Mouse (Mus musculus): Measurements from ENCODE around the gene Trhr2. TPM values are rescaled to one million over a fixed set of nuclear protein-coding genes. Genes with fewer than 3 reads are reported as not detected.
A peak's percentile ranks its signal among the peaks of the same experiment; 100 is the strongest.

The Trhr2 gene
- polyA plus RNA-seq, 1 experiment from 2014 or later, result not detected

DNA sequence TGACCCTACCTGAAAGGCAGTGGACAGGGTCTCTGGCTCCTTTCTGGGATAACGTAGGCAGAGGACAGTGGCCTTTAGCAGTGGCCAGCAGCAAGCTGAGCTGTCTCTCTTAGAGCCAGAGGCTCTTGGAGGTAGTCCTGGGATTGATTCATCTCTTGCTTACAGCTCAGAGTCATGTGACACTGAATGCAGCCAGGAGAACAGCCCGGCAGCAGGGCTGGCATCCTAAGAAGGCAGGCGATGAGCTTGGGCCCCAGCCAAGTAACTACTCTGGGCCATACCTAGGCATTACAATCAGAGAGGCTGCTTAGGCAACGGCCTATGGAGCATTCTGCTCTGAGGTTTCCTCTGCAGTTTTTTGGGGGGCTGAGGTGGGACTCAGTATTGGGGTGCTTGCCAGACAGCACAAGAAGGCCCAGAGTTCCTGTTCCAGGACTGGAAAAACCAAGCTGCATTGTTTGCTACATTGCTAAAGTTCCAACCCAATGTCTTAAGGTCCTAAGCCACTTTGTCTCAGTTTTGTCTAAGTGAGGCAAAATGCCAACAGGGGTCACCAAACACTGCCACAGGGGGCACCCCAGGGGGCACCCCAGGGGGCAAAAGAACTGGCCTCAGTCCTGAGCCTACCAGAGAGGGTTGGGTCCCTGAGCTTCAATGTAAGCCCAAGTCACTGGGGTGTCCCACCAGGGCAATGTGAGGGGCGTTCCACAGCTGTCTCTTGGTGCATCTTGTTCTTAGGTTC lies 12.6 kb downstream of the Trhr2 start:
- WGBS, result 50% methylated on average over 5 of the region's 5 CpGs
- Histone ChIP-seq H3K4me3 (ENCODE audit: low read depth, low read length) (no peak overlapping the region), H3K9ac (ENCODE audit: low read depth, low read length) (no peak overlapping the region), H3K27me3 (replicated peaks; ENCODE audit: control insufficient read depth, insufficient read depth, low read length) (no peaks in the 10 kb centered on the region), H3K4me1 (replicated peaks; ENCODE audit: control insufficient read depth, insufficient read depth, low read length) (peaks cover 4% of the 10 kb centered on the region; the same call in 1 of the 2 replicates), H3K9me3 (ENCODE audit: control insufficient read depth) (no peaks in the 10 kb centered on the region), H3K27ac (ENCODE audit: low read depth, low read length) (no peak overlapping the region), H3K36me3 (ENCODE audit: control insufficient read depth, insufficient read depth) (no peaks in the 10 kb centered on the region), H3K4me2 (replicated peaks; ENCODE audit: low read depth) (no peak overlapping the region)
- ATAC-seq, result no peak
- TF ChIP-seq CTCF (IDR thresholded peaks at IDR 0.05; ENCODE audit: low read depth), result no peak

DNA sequence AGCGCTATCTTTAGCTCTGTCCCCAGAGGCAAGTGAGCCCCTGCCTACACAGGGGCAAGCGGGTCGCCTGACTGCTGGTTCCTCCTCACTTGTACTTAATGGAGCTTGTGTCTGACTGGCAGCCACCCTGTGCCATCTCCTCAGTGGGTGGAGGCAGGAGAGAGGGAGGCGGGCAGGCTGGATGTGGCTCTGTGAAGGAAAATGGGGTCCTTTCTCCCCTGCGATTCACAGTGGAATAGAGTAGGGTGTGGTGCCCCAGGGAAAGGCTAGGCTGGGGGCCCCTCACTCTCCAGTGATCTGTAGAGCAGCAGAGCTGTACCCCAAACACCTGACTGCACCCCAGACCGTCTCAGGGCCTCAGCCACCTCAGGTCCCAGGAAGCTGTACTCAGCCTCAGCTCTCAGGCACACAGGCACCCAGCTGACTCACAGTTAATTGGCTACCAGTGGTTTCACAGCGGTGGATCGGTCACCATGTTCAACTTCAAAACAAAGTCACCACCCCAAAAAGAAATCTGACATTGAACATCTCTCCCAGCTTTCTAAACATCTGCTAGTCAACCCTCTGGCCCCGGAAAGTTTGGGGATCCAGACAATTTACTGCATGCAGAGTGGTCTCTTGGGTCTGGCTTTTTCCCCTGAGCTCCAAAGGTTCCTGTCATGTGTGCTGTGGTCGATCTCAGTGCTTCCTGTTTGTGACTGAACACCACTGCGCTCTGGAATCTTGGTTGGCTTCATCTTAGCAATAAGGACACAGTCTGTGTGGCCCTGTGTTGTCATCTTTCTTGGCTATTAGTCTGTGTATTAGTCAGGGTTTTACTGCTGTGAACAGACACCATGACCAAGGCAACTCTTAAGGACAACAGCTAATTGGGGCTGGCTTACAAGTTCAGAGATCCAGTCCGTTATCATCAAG lies 15.1 kb downstream of the Trhr2 start:
- no peaks in the 10 kb centered on the region for H3K27me3 ChIP-seq (replicated peaks; ENCODE audit: control insufficient read depth, insufficient read depth, low read length)
- H3K27ac ChIP-seq (ENCODE audit: low read depth, low read length), result no peak overlapping the region
- no peak overlapping the region for H3K9ac ChIP-seq (ENCODE audit: low read depth, low read length)
- no peak for ATAC-seq
- H3K4me2 ChIP-seq (replicated peaks; ENCODE audit: low read depth), result no peak overlapping the region; the same call in 1 of the 2 replicates
- WGBS, result 65% methylated on average over 12 of the region's 12 CpGs
- no peaks in the 10 kb centered on the region for H3K36me3 ChIP-seq (ENCODE audit: control insufficient read depth, insufficient read depth)
- peaks cover 4% of the 10 kb centered on the region; the same call in 1 of the 2 replicates for H3K4me1 ChIP-seq (replicated peaks; ENCODE audit: control insufficient read depth, insufficient read depth, low read length)
- no peak overlapping the region for H3K4me3 ChIP-seq (ENCODE audit: low read depth, low read length)
- H3K9me3 ChIP-seq (ENCODE audit: control insufficient read depth), result no peaks in the 10 kb centered on the region
- no peak for TF ChIP-seq CTCF (IDR thresholded peaks at IDR 0.05; ENCODE audit: low read depth)

DNA sequence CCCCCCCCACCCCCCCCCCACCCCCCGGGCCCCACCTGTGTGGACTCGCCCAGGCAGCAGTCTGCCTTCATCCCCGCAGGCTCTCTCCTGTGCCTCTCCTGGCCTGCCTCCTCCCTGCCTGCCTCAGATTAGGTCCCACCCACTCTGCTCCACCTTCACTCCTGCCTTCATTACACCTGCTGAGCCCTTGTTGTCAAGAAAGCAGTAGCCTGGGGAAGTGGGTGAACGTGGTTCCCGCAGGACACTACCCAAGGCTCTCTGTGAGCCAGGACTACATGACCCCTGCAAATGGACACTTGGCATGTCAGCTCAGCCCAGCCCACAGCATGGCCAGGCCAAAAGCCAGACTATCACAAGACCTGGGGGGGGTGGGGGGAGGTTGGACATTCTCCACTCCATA lies 16.3 kb downstream of the Trhr2 start:
- Histone ChIP-seq H3K27ac (ENCODE audit: low read depth, low read length) (no peak overlapping the region), H3K4me3 (ENCODE audit: low read depth, low read length) (no peak overlapping the region), H3K27me3 (replicated peaks; ENCODE audit: control insufficient read depth, insufficient read depth, low read length) (no peaks in the 10 kb centered on the region), H3K36me3 (ENCODE audit: control insufficient read depth, insufficient read depth) (peaks cover under 1% of the 10 kb centered on the region; the same call in 1 of the 2 replicates), H3K4me1 (replicated peaks; ENCODE audit: control insufficient read depth, insufficient read depth, low read length) (peaks cover 4% of the 10 kb centered on the region; the same call in 1 of the 2 replicates), H3K4me2 (replicated peaks; ENCODE audit: low read depth) (0 out of 2 replicates have a peak overlapping the region, but pooled peaks have one; percentile 3), H3K9ac (ENCODE audit: low read depth, low read length) (no peak overlapping the region), H3K9me3 (ENCODE audit: control insufficient read depth) (no peaks in the 10 kb centered on the region)
- TF ChIP-seq CTCF (IDR thresholded peaks at IDR 0.05; ENCODE audit: low read depth), result no peak
- peak; percentile 32; the same call in 1 of the 2 replicates for ATAC-seq
- WGBS, result 12% methylated on average over 3 of the region's 5 CpGs

- no peak overlapping the region for H3K9ac ChIP-seq (ENCODE audit: low read depth, low read length)
- ATAC-seq, result no peak
- WGBS, result under 1% methylated on average over 14 of the region's 14 CpGs
These were observed 16.8 kb downstream of the Trhr2 start for GRCm38 (mm10) chr8:122343758-122344157.

GRCm38 (mm10) chr8:122343341-122343740 lies 17.2 kb downstream of the Trhr2 start:
- Histone ChIP-seq H3K9ac (ENCODE audit: low read depth, low read length) (no peak overlapping the region), H3K4me2 (replicated peaks; ENCODE audit: low read depth) (peak overlapping the region; percentile 52), H3K9me3 (ENCODE audit: control insufficient read depth) (no peaks in the 10 kb centered on the region), H3K27ac (ENCODE audit: low read depth, low read length) (no peak overlapping the region), H3K4me3 (ENCODE audit: low read depth, low read length) (peak overlapping the region; percentile 4; the same call in 1 of the 2 replicates), H3K36me3 (ENCODE audit: control insufficient read depth, insufficient read depth) (peaks cover 6% of the 10 kb centered on the region; the same call in 1 of the 2 replicates), H3K27me3 (replicated peaks; ENCODE audit: control insufficient read depth, insufficient read depth, low read length) (no peaks in the 10 kb centered on the region), H3K4me1 (replicated peaks; ENCODE audit: control insufficient read depth, insufficient read depth, low read length) (peaks cover 4% of the 10 kb centered on the region; the same call in 1 of the 2 replicates)
- TF ChIP-seq CTCF (IDR thresholded peaks at IDR 0.05; ENCODE audit: low read depth), result no peak
- WGBS, result 6% methylated on average over 11 of the region's 11 CpGs
- ATAC-seq, result no peak

More at GRCm38 (mm10) chr8:122343758-122344157, 16.8 kb downstream of the Trhr2 start:
- Histone ChIP-seq H3K27ac (ENCODE audit: low read depth, low read length) (no peak overlapping the region), H3K36me3 (ENCODE audit: control insufficient read depth, insufficient read depth) (peaks cover 4% of the 10 kb centered on the region; the same call in 1 of the 2 replicates), H3K4me1 (replicated peaks; ENCODE audit: control insufficient read depth, insufficient read depth, low read length) (peaks cover 4% of the 10 kb centered on the region; the same call in 1 of the 2 replicates), H3K4me2 (replicated peaks; ENCODE audit: low read depth) (peak overlapping the region; percentile 52), H3K9me3 (ENCODE audit: control insufficient read depth) (no peaks in the 10 kb centered on the region), H3K4me3 (ENCODE audit: low read depth, low read length) (peak overlapping the region; percentile 4; the same call in 1 of the 2 replicates), H3K27me3 (replicated peaks; ENCODE audit: control insufficient read depth, insufficient read depth, low read length) (no peaks in the 10 kb centered on the region)
- no peak for TF ChIP-seq CTCF (IDR thresholded peaks at IDR 0.05; ENCODE audit: low read depth)

DNA sequence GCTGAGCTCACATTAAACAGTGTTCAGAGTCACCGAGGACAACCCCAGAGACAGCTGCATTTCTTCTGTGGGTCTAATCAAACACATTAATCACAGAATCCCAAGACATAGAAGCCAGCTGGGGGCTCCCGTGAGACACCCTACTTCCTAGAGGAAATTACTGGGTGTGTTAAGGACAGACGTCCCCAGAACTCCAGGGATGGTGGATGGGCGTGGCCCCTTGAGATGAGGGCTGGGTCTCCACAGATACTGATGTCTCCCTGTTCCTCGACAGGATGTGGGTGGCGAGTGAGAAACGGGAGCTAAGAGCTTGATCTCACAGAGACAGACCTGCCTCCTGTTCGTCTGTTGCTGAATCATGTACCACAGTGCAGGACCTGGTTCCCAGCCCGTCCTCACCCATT lies 17.7 kb downstream of the Trhr2 start:
- WGBS, result 2% methylated on average over 9 of the region's 9 CpGs
- Histone ChIP-seq H3K9ac (ENCODE audit: low read depth, low read length) (no peak overlapping the region), H3K36me3 (ENCODE audit: control insufficient read depth, insufficient read depth) (peaks cover 11% of the 10 kb centered on the region; the same call in 1 of the 2 replicates), H3K4me2 (replicated peaks; ENCODE audit: low read depth) (peak overlapping the region; percentile 52), H3K9me3 (ENCODE audit: control insufficient read depth) (no peaks in the 10 kb centered on the region), H3K27me3 (replicated peaks; ENCODE audit: control insufficient read depth, insufficient read depth, low read length) (no peaks in the 10 kb centered on the region), H3K27ac (ENCODE audit: low read depth, low read length) (no peak overlapping the region), H3K4me3 (ENCODE audit: low read depth, low read length) (no peak overlapping the region), H3K4me1 (replicated peaks; ENCODE audit: control insufficient read depth, insufficient read depth, low read length) (peaks cover 4% of the 10 kb centered on the region; the same call in 1 of the 2 replicates)
- ATAC-seq, result no peak
- TF ChIP-seq CTCF (IDR thresholded peaks at IDR 0.05; ENCODE audit: low read depth), result peak; percentile 19; the same call in 1 of the 2 replicates
